12 mouse cellular contexts compared by ENCODE assay signal in genomic region chr17:71254106-71254505, GRCm38 (mm10). TPM values are rescaled to one million over a fixed set of nuclear protein-coding genes. Genes with fewer than 3 reads are reported as not detected.
DNase-seq lines count a peak whose midpoint lies in the region; ATAC-seq and TF ChIP-seq lines count a peak whose summit lies in the region.
"Had no signal": no experiment of that assay in that cellular context is flagged by ENCODE, and none has a peak within 500 bp of the region (broad histone marks: within the 10 kb centered on the region; RNA-seq: fewer than 3 reads in every experiment).

No protein-coding gene starts in this region.

- TF ChIP-seq CTCF in lung, postnatal 0 days (IDR thresholded peaks at IDR 0.05), result no peak
- TF ChIP-seq CTCF in lung, adult 2 months (IDR thresholded peaks at IDR 0.05; ENCODE audit: insufficient read depth, low read length), result no peak
- no peak for TF ChIP-seq CTCF in kidney, postnatal 0 days (IDR thresholded peaks at IDR 0.05; ENCODE audit: low read depth)
- TF ChIP-seq CTCF in stomach, postnatal 0 days (IDR thresholded peaks at IDR 0.05; ENCODE audit: low read depth), result no peak

- 56% methylated on average over 5 of the region's 5 CpGs for WGBS in lung, postnatal 0 days
- 68% methylated on average over 5 of the region's 5 CpGs for WGBS in lung, adult 2 months
- WGBS in kidney, postnatal 0 days, result 50% methylated on average over 5 of the region's 5 CpGs
- WGBS in stomach, postnatal 0 days, result 75% methylated on average over 5 of the region's 5 CpGs

- no peak overlapping the region for H3K4me2 ChIP-seq in lung, postnatal 0 days (replicated peaks; ENCODE audit: low read depth, low read length)
- H3K4me2 ChIP-seq in kidney, postnatal 0 days (ENCODE audit: low read length), result no peak overlapping the region
- H3K4me2 ChIP-seq in stomach, postnatal 0 days (replicated peaks; ENCODE audit: low read depth), result no peak overlapping the region
- H3K4me2 ChIP-seq: intestine, embryonic 15.5 days; stomach, embryonic 15.5 days had no signal

- H3K9ac ChIP-seq in lung, postnatal 0 days (replicated peaks; ENCODE audit: low read depth), result no peak overlapping the region
- no peak overlapping the region for H3K9ac ChIP-seq in kidney, postnatal 0 days (ENCODE audit: low read depth, low read length)
- H3K9ac ChIP-seq in stomach, postnatal 0 days (ENCODE audit: low read length), result no peak overlapping the region
- H3K9ac ChIP-seq: intestine, embryonic 15.5 days; stomach, embryonic 15.5 days had no signal

- peak; percentile 42 to 51 for DNase-seq in cerebellum, postnatal 10 days
- DNase-seq in cerebellum, adult 11 months, result no peak
- DNase-seq in lung, postnatal 0 days (ENCODE audit: low spot score), result peak; percentile 54
- no peak for DNase-seq in lung, adult 2 months
- no peak for DNase-seq in kidney, postnatal 0 days (ENCODE audit: low spot score)
- peak; percentile 38 for DNase-seq in stomach, postnatal 0 days (ENCODE audit: low spot score)
- no peak for DNase-seq in layer of hippocampus, postnatal 14 days (ENCODE audit: low spot score in 2 of 2)
- no peak for DNase-seq in right cerebral cortex, postnatal 14 days

- no peaks in the 10 kb centered on the region for H3K4me1 ChIP-seq in lung, postnatal 0 days (ENCODE audit: insufficient read depth, low read depth, low read length)
- peaks cover 14% of the 10 kb centered on the region for H3K4me1 ChIP-seq in lung, adult 2 months (ENCODE audit: control insufficient read depth, insufficient read depth, low read length)
- H3K4me1 ChIP-seq in kidney, postnatal 0 days (replicated peaks; ENCODE audit: insufficient read depth, low read length), result peaks cover 17% of the 10 kb centered on the region; the same call in 1 of the 2 replicates
- no peaks in the 10 kb centered on the region; the same call in 1 of the 2 replicates for H3K4me1 ChIP-seq in stomach, postnatal 0 days (replicated peaks; ENCODE audit: control insufficient read depth, insufficient read depth)
- H3K4me1 ChIP-seq: intestine, embryonic 15.5 days; stomach, embryonic 15.5 days had no signal

- no peaks in the 10 kb centered on the region for H3K9me3 ChIP-seq in lung, postnatal 0 days (ENCODE audit: low read length)
- H3K9me3 ChIP-seq in kidney, postnatal 0 days (replicated peaks; ENCODE audit: low read length), result no peaks in the 10 kb centered on the region
- H3K9me3 ChIP-seq in stomach, postnatal 0 days (ENCODE audit: control insufficient read depth, low read length), result no peaks in the 10 kb centered on the region
- H3K9me3 ChIP-seq: intestine, embryonic 15.5 days; stomach, embryonic 15.5 days had no signal

- no peak for TF ChIP-seq EP300 in lung, postnatal 0 days (IDR thresholded peaks at IDR 0.05)
- TF ChIP-seq EP300 in stomach, postnatal 0 days (optimal IDR thresholded peaks at IDR 0.05), result no peak

- H3K4me3 ChIP-seq in lung, postnatal 0 days (ENCODE audit: low read depth, low read length), result no peak overlapping the region
- no peak overlapping the region for H3K4me3 ChIP-seq in lung, adult 2 months (replicated peaks; ENCODE audit: extremely low read depth, low read depth, low read length)
- no peak overlapping the region for H3K4me3 ChIP-seq in kidney, postnatal 0 days (replicated peaks; ENCODE audit: low read depth, low read length)
- no peak overlapping the region for H3K4me3 ChIP-seq in stomach, postnatal 0 days (ENCODE audit: low read depth, low read length)
- H3K4me3 ChIP-seq: intestine, embryonic 15.5 days; left cerebral cortex, adult 2 months; stomach, embryonic 15.5 days had no signal

- TF ChIP-seq POLR2A in lung, adult 2 months (IDR thresholded peaks at IDR 0.05; ENCODE audit: borderline replicate concordance, extremely low read depth, low read depth, low read length), result no peak

- H3K27me3 ChIP-seq in lung, postnatal 0 days (replicated peaks; ENCODE audit: insufficient read depth, low read length), result no peaks in the 10 kb centered on the region
- no peaks in the 10 kb centered on the region for H3K27me3 ChIP-seq in kidney, postnatal 0 days (ENCODE audit: insufficient read depth, low read length)
- H3K27me3 ChIP-seq in stomach, postnatal 0 days (ENCODE audit: control insufficient read depth, insufficient read depth, low read length), result no peaks in the 10 kb centered on the region
- H3K27me3 ChIP-seq: intestine, embryonic 15.5 days; stomach, embryonic 15.5 days had no signal

- no peak for ATAC-seq in lung, postnatal 0 days
- no peak for ATAC-seq in kidney, postnatal 0 days (replicated peaks; ENCODE audit: low FRiP score, low read depth)
- no peak for ATAC-seq in stomach, postnatal 0 days (ENCODE audit: low FRiP score, low TSS enrichment)
- ATAC-seq: intestine, embryonic 15.5 days had no signal

- 0 out of 2 replicates have a peak, but pooled peaks cover 2% of the 10 kb centered on the region for H3K36me3 ChIP-seq in lung, postnatal 0 days (ENCODE audit: insufficient read depth, low read length)
- H3K36me3 ChIP-seq in kidney, postnatal 0 days (ENCODE audit: insufficient read depth, low read length), result no peaks in the 10 kb centered on the region
- no peaks in the 10 kb centered on the region; the same call in 1 of the 2 replicates for H3K36me3 ChIP-seq in stomach, postnatal 0 days (ENCODE audit: control insufficient read depth, insufficient read depth, low read length)
- H3K36me3 ChIP-seq: intestine, embryonic 15.5 days; stomach, embryonic 15.5 days had no signal

- H3K27ac ChIP-seq in lung, postnatal 0 days (ENCODE audit: low read length), result no peak overlapping the region
- peak overlapping the region; percentile 56; the same call in 1 of the 2 replicates for H3K27ac ChIP-seq in kidney, postnatal 0 days
- H3K27ac ChIP-seq in stomach, postnatal 0 days (replicated peaks), result no peak overlapping the region
- H3K27ac ChIP-seq: intestine, embryonic 15.5 days; left cerebral cortex, adult 2 months; macrophage; stomach, embryonic 15.5 days had no signal

RNA-seq across cellular contexts. Expression of gene Emilin2, which starts 57.7 kb away (rescaled TPM):
- 4.3 and 5.0 TPM in 2 replicates for polyA plus RNA-seq in lung, postnatal 0 days (2015; fragmentation: Nextera tagmentation; extraction: Ambion mirVana)
- polyA plus RNA-seq in lung, adult 2 months (2012; rRNA removed), result 17.3 and 18.7 TPM in 2 replicates
- polyA plus RNA-seq in kidney, postnatal 0 days (2015; fragmentation: Nextera tagmentation; extraction: Ambion mirVana), result 2.3 and 2.4 TPM in 2 replicates
- 1.4 TPM in 2 replicates for polyA plus RNA-seq in stomach, postnatal 0 days (2015; fragmentation: Nextera tagmentation; extraction: Ambion mirVana)
- total RNA-seq in layer of hippocampus, postnatal 14 days (2021), result 1 to 10 TPM; 2.5 to 4.1 TPM

Comparison
In these comparisons a context has a peak if more than half of its experiments do, and no peak if none do; other contexts are left out.
1. DNase-seq: peak in cerebellum, postnatal 10 days (2 of 2), lung, postnatal 0 days (single experiment) and stomach, postnatal 0 days (single experiment); none in cerebellum, adult 11 months (single experiment), lung, adult 2 months (single experiment), kidney, postnatal 0 days (single experiment), layer of hippocampus, postnatal 14 days (0 of 2) and right cerebral cortex, postnatal 14 days (single experiment).